ENCODE assay signal across 13 mouse cellular contexts in genomic region chr14:8093427-8093826, GRCm38 (mm10). TPM values are rescaled to one million over a fixed set of nuclear protein-coding genes. Genes with fewer than 3 reads are reported as not detected.
DNase-seq lines count a peak whose midpoint lies in the region; ATAC-seq and TF ChIP-seq lines count a peak whose summit lies in the region.
"Had no signal": no experiment of that assay in that cellular context is flagged by ENCODE, and none has a peak within 500 bp of the region (broad histone marks: within the 10 kb centered on the region; RNA-seq: fewer than 3 reads in every experiment).

No protein-coding gene starts in this region.

- peaks cover 6% of the 10 kb centered on the region for H3K36me3 ChIP-seq in kidney, adult 2 months (ENCODE audit: control insufficient read depth, insufficient read depth, low read length)
- peaks cover 22% of the 10 kb centered on the region for H3K36me3 ChIP-seq in kidney, embryonic 16.5 days (ENCODE audit: insufficient read depth, low read length)
- peaks cover 30% of the 10 kb centered on the region for H3K36me3 ChIP-seq in embryonic facial prominence, embryonic 10.5 days (replicated peaks)
- H3K36me3 ChIP-seq in neural tube, embryonic 13.5 days: peaks cover 30% of the 10 kb centered on the region
- H3K36me3 ChIP-seq in midbrain, postnatal 0 days (ENCODE audit: insufficient read depth, low read length): peaks cover 12% of the 10 kb centered on the region

- no peak overlapping the region for H3K4me3 ChIP-seq in kidney, adult 2 months (ENCODE audit: insufficient read depth, low read depth, low read length)
- H3K4me3 ChIP-seq in kidney, embryonic 16.5 days (ENCODE audit: low read length): no peak overlapping the region
- no peak overlapping the region for H3K4me3 ChIP-seq in embryonic facial prominence, embryonic 10.5 days
- no peak overlapping the region for H3K4me3 ChIP-seq in neural tube, embryonic 13.5 days
- no peak overlapping the region for H3K4me3 ChIP-seq in midbrain, postnatal 0 days (ENCODE audit: low read depth, low read length)
- H3K4me3 ChIP-seq: embryonic facial prominence, embryonic 13.5 days; myocyte had no signal

- WGBS in kidney, adult 2 months: 55% methylated on average over 5 of the region's 5 CpGs
- 51% methylated on average over 5 of the region's 5 CpGs for WGBS in kidney, embryonic 16.5 days
- whole genome bisulfite sequencing in embryonic facial prominence, embryonic 10.5 days: 54% methylated on average over 5 of the region's 5 CpGs
- 36% methylated on average over 5 of the region's 5 CpGs for WGBS in neural tube, embryonic 13.5 days
- 48% methylated on average over 5 of the region's 5 CpGs for WGBS in midbrain, postnatal 0 days

- no peaks in the 10 kb centered on the region for H3K9me3 ChIP-seq in kidney, embryonic 16.5 days (ENCODE audit: low read length)
- no peaks in the 10 kb centered on the region for H3K9me3 ChIP-seq in embryonic facial prominence, embryonic 10.5 days
- H3K9me3 ChIP-seq in neural tube, embryonic 13.5 days: no peaks in the 10 kb centered on the region
- H3K9me3 ChIP-seq in midbrain, postnatal 0 days (ENCODE audit: low read length): no peaks in the 10 kb centered on the region
- H3K9me3 ChIP-seq: embryonic facial prominence, embryonic 13.5 days had no signal

- H3K4me1 ChIP-seq in kidney, adult 2 months (ENCODE audit: control insufficient read depth, insufficient read depth, low read length): no peaks in the 10 kb centered on the region; the same call in 1 of the 2 replicates
- H3K4me1 ChIP-seq in kidney, embryonic 16.5 days (ENCODE audit: insufficient read depth, low read length): 0 out of 2 replicates have a peak, but pooled peaks cover 4% of the 10 kb centered on the region
- peaks cover 15% of the 10 kb centered on the region; the same call in 1 of the 2 replicates for H3K4me1 ChIP-seq in embryonic facial prominence, embryonic 10.5 days
- peaks cover 13% of the 10 kb centered on the region for H3K4me1 ChIP-seq in neural tube, embryonic 13.5 days (replicated peaks)
- no peaks in the 10 kb centered on the region for H3K4me1 ChIP-seq in midbrain, postnatal 0 days (ENCODE audit: insufficient read depth, low read length)

- TF ChIP-seq CTCF in kidney, adult 2 months (conservative IDR thresholded peaks at IDR 0.05; ENCODE audit: insufficient read depth, insufficient read length, low read depth, low read length): no peak
- no peak for TF ChIP-seq CTCF in midbrain, postnatal 0 days (IDR thresholded peaks at IDR 0.05)

- H3K27me3 ChIP-seq in kidney, adult 2 months (replicated peaks; ENCODE audit: control insufficient read depth, insufficient read depth, low read length): no peaks in the 10 kb centered on the region
- no peaks in the 10 kb centered on the region for H3K27me3 ChIP-seq in kidney, embryonic 16.5 days (ENCODE audit: insufficient read depth, low read length)
- no peaks in the 10 kb centered on the region for H3K27me3 ChIP-seq in embryonic facial prominence, embryonic 10.5 days (replicated peaks; ENCODE audit: low read depth, poor library complexity, severe bottlenecking)
- H3K27me3 ChIP-seq in neural tube, embryonic 13.5 days: no peaks in the 10 kb centered on the region; the same call in 1 of the 2 replicates
- no peaks in the 10 kb centered on the region for H3K27me3 ChIP-seq in midbrain, postnatal 0 days (ENCODE audit: insufficient read depth, low read length)
- H3K27me3 ChIP-seq: CH12.LX; embryonic facial prominence, embryonic 13.5 days had no signal

- no peak for TF ChIP-seq POLR2A in kidney, adult 2 months (IDR thresholded peaks at IDR 0.05; ENCODE audit: low read depth, low read length)

- H3K9ac ChIP-seq in kidney, embryonic 16.5 days (replicated peaks; ENCODE audit: low read length): no peak overlapping the region
- no peak overlapping the region for H3K9ac ChIP-seq in neural tube, embryonic 13.5 days
- no peak overlapping the region for H3K9ac ChIP-seq in midbrain, postnatal 0 days (replicated peaks; ENCODE audit: low read length, poor library complexity, severe bottlenecking)
- H3K9ac ChIP-seq: embryonic facial prominence, embryonic 13.5 days had no signal

- peak; percentile 30 for DNase-seq in kidney, adult 2 months
- DNase-seq in adrenal gland, adult 8-10 months: peak; percentile 75
- DNase-seq in embryonic facial prominence, embryonic 10.5 days (ENCODE audit: low spot score): peak; percentile 14
- DNase-seq in left cerebral cortex, postnatal 25 days (ENCODE audit: low spot score in 2 of 2): no peak
- no peak for DNase-seq in midbrain, postnatal 0 days (ENCODE audit: low spot score)
- DNase-seq: cerebellum, adult 9-10 months; layer of hippocampus, postnatal 36 days; thymus, postnatal 4 days had no signal

- intact Hi-C loops in left cerebral cortex, postnatal 25 days (cut with DNase I): loop anchor here (2.0 to 5.0 kb wide), 3 partner anchors 67 to 254 kb away; partner anchors contain the start of gene Acox2

- H3K27ac ChIP-seq in kidney, adult 2 months (ENCODE audit: insufficient read depth, low read depth, low read length): no peak overlapping the region
- no peak overlapping the region for H3K27ac ChIP-seq in kidney, embryonic 16.5 days (ENCODE audit: low read length)
- no peak overlapping the region for H3K27ac ChIP-seq in embryonic facial prominence, embryonic 10.5 days (replicated peaks)
- H3K27ac ChIP-seq in neural tube, embryonic 13.5 days (replicated peaks): peak overlapping the region; percentile 28; the same call in 1 of the 2 replicates
- H3K27ac ChIP-seq in midbrain, postnatal 0 days (ENCODE audit: low read depth, low read length): no peak overlapping the region
- H3K27ac ChIP-seq: embryonic facial prominence, embryonic 13.5 days had no signal

- no peak for ATAC-seq in kidney, embryonic 16.5 days (ENCODE audit: low FRiP score, low TSS enrichment)
- ATAC-seq in neural tube, embryonic 13.5 days (ENCODE audit: low read depth): peak; percentile 28; the same call in 1 of the 2 replicates
- ATAC-seq in midbrain, postnatal 0 days (ENCODE audit: low FRiP score): no peak

- H3K4me2 ChIP-seq in kidney, embryonic 16.5 days (replicated peaks; ENCODE audit: low read depth, low read length): no peak overlapping the region
- H3K4me2 ChIP-seq in neural tube, embryonic 13.5 days: no peak overlapping the region
- no peak overlapping the region for H3K4me2 ChIP-seq in midbrain, postnatal 0 days (ENCODE audit: low read depth, low read length, poor library complexity, severe bottlenecking)
- H3K4me2 ChIP-seq: embryonic facial prominence, embryonic 13.5 days had no signal

RNA-seq across cellular contexts. Expression of gene Pxk, which starts 4.6 kb away (rescaled TPM):
- 36.8 and 42.9 TPM in 2 replicates for polyA plus RNA-seq in kidney, adult 2 months (2012; rRNA removed)
- 36.7 and 39.8 TPM in 2 replicates for polyA plus RNA-seq in kidney, embryonic 16.5 days (2015; fragmentation: Nextera tagmentation; extraction: Ambion mirVana)
- 10 to 100 TPM; 62.3 to 72.3 (median 68.1) TPM for total RNA-seq in adrenal gland, adult 8-10 months (2022)
- 17.3 and 17.4 TPM in 2 replicates for polyA plus RNA-seq in embryonic facial prominence, embryonic 10.5 days (2016; fragmentation: Nextera tagmentation; extraction: Ambion mirVana)
- polyA plus RNA-seq in neural tube, embryonic 13.5 days (2015; fragmentation: Nextera tagmentation; extraction: Ambion mirVana): 64.3 and 67.8 TPM in 2 replicates
- 10 to 100 TPM; 30.2 to 33.4 TPM for total RNA-seq in left cerebral cortex, postnatal 25 days (2021)
- total RNA-seq in midbrain, postnatal 0 days (2014; rRNA removed): 37.3 and 55.5 TPM in 2 replicates
- polyA plus RNA-seq in midbrain, postnatal 0 days (2015; fragmentation: Nextera tagmentation; extraction: Ambion mirVana): 54.3 and 58.3 TPM in 2 replicates

RNA-seq across cellular contexts. Expression of gene Rpp14, which starts 13.3 kb away (rescaled TPM):
- 9.0 and 13.8 TPM in 2 replicates for polyA plus RNA-seq in kidney, adult 2 months (2012; rRNA removed)
- polyA plus RNA-seq in kidney, embryonic 16.5 days (2015; fragmentation: Nextera tagmentation; extraction: Ambion mirVana): 54.1 and 58.6 TPM in 2 replicates
- 10 to 100 TPM; 35.2 to 44.8 (median 41.3) TPM for total RNA-seq in adrenal gland, adult 8-10 months (2022)
- polyA plus RNA-seq in embryonic facial prominence, embryonic 10.5 days (2016; fragmentation: Nextera tagmentation; extraction: Ambion mirVana): 57.0 and 61.5 TPM in 2 replicates
- 50.0 and 58.1 TPM in 2 replicates for polyA plus RNA-seq in neural tube, embryonic 13.5 days (2015; fragmentation: Nextera tagmentation; extraction: Ambion mirVana)
- total RNA-seq in left cerebral cortex, postnatal 25 days (2021): 10 to 100 TPM; 33.3 to 33.8 TPM
- 20.6 and 31.1 TPM in 2 replicates for total RNA-seq in midbrain, postnatal 0 days (2014; rRNA removed)
- polyA plus RNA-seq in midbrain, postnatal 0 days (2015; fragmentation: Nextera tagmentation; extraction: Ambion mirVana): 35.5 and 39.6 TPM in 2 replicates

Comparison
In these comparisons a context has a peak if more than half of its experiments do, and no peak if none do; other contexts are left out.
1. DNase-seq: peak in kidney, adult 2 months (single experiment), adrenal gland, adult 8-10 months (single experiment) and embryonic facial prominence, embryonic 10.5 days (single experiment); none in left cerebral cortex, postnatal 25 days (0 of 2) and midbrain, postnatal 0 days (single experiment).